Mouse (Mus musculus) urinary bladder, postnatal 4 days (tissue): ENCODE results near the gene Sptlc2.

Experiments
- DNase-seq, 2 experiments: peaks; one replicate each; pipeline ENCODE4 v3.0.0; 2021 to 2022; ENCODE audit warnings: low spot score in 2 of 2

The Sptlc2 gene

GRCm38 (mm10) chr12:87397126-87397525, 9.0 kb upstream of the Sptlc2 start:
- DNase-seq, result no peak

DNA sequence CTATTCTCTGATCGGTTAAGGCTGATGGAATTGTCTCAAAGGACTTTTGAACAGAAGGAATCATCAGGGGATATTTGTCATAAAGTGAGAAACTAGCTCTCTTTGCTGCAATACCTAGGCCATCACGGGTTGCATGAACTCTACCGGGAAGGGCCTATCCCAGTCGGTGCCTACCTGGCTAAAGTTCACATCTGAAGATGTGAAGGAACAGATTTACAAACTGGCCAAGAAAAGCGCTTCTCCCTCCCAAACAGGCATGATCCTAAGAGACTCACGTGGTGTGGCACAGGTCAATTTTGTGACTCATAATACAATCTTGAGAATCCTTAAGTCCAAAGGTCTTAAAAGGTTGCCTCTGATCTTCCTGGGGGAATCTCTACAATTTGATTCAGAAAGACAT, 6.2 kb upstream of the Sptlc2 start:
- no peak for DNase-seq

- no peak for DNase-seq
These were observed 5.4 kb upstream of the Sptlc2 start for GRCm38 (mm10) chr12:87393447-87394145.

DNA sequence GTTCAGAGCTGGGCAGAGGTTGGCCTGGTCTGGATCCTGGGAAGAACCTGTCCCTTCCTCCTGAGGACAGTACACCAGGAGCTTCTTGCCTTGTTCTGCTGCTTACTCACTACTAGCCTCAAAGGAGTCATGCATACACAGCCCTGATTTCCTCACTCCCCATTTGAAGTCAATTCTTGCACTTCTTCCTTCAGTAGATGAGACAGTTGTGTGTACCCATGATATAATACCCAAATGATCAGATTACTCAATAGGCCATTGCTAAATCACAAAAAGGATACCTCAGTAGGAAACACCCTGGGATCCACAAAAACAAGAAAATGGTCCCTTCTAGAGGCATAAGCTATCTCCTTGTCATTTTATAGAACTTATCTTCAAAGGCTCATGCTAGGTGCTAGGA, 3.2 kb upstream of the Sptlc2 start:
- DNase-seq, result no peak

DNA sequence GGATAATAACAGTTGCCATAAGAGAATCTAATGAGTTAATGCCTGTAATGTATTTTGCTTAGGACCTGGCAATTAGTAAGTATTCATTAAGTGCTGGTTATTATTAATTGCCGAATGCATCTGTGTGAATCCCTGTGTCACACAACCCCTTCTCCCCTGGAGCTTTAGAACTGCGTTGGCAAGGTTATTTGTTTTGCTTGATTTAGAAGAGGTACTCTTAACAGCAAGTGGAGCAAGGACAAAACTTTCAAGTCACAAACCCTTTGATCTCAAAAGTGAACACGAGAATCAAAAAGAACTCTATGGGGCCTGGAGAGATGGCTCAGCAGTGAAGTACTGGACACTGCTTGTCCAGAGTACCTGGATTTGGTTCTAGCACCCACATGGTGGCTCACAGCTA, 1.1 kb upstream of the Sptlc2 start:
- no peak for DNase-seq

DNA sequence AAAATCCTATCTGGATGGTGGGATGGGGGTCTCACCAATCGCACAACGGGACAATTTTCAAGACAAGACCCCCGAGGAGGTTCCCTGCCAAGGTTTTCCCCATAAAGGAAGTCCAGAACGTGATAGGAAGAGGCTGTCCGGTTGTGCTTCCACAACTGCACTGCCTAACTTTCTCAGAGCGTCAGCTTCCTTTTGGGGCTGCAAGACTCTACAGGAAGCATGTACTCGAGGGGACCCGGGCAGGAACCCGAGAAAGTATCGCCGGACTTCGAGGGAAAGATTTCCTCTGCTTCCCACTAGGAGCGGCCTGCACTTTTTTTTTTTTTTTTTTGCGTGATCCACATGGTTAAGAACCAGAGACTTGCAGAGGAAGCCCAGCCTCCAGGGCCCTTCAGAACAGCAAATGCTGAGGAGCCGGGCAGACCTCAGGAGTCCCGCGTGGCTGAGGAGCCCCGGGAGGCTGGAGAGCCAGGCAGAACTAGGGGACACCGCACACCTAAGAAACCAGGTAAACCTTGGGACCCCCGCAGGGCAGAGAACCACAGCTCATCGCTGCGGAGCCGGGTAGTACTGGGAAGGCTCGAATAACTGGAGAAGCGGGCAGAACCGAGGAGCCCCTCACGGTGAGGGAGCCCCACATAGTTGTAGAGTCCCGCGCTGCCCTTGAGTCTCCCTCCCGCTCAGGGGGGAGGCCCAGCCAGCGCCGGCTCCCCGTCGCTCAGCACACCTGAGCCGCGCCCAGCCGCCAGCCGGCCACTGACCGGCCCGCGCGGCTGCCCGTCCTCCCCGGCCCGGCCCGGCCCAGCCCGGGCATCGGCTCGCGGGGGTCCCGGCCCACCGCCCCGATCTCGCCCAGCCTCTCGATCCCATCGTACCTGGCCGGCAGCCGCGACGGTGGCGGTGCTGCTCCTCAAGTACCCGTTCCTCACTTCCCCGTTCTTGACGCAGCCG, 709 bp downstream of the Sptlc2 start:
- peak in 1 of 2 experiments; percentile 28 for DNase-seq

DNA sequence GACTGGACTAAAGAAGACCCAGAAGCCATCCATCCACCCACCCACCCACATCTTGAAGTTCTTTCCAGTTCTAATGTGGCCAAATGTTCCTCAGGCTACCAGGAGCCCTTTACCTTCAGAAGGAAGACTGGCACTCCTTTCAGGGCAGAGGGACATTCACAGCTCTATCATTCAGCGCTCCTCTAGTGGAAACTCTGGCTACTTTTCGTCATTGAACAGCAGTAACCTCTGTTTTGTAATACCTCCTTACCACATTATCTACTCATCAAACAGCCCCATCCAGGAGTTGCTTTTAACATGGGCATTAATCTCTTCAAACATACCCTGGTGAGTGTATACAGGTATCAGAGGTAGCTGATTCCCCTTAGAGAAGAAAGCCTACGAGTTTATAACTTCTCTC, 3.1 kb downstream of the Sptlc2 start:
- DNase-seq, result no peak

GRCm38 (mm10) chr12:87381380-87381682, 6.8 kb downstream of the Sptlc2 start:
- DNase-seq, result no peak

DNA sequence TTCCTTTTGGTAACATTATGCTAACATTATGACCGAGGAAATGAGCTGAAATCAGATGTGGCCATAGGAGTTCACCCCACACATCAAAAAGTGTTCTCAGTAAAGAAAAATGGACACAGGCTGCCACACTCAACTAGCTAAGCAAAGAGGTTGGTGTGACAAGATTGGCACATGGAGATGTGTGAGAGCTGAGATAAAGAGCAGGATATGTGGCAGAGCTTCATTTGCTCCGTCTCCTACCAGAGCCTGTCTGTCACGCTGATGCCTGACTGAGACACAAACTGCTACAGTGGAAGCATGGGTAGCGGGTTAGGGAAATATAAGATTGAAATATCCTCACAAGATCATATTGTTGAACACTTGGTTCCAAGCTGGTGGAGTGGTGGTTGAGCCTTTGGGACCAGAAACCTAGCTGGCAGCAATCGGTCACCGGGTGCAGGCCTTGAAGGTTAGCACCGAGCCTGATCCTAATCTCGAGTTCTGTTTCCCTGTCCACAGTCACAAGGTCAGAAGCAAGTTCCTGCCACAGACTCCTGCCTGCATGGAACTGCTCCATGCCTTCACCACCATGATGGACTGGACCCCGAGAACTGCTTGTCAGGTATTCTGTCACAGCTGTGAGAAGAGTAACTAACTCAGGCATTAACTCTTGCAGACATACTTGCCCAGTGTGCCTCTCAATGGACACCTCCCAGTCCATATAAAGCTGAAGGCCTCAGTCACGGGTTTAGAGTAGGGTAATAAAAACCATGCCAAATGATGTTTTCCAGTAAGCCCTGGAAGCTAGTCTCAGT, 7.4 kb downstream of the Sptlc2 start:
- DNase-seq, result no peak

- DNase-seq, result no peak
These were observed 8.7 kb downstream of the Sptlc2 start for GRCm38 (mm10) chr12:87379496-87379895.

DNA sequence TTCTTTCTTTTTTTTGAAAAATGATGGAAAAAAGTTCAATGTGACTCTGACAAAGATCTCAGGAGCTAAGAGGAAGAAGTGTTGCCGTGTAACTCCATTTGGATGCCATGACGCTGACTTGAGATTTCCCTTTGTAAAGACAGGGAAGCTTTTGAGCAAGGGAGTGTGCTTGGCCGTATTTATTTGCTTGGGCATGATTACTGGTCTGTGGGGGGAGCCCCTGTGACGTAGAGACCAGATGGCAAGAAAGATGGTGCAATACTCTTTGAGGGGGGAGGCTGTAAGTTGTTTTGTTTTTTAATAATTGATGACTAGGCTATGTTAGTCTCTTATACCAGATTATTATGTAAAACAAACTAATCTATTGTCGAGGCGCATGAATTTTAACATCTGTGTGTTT, 14.0 kb downstream of the Sptlc2 start:
- no peak for DNase-seq

DNA sequence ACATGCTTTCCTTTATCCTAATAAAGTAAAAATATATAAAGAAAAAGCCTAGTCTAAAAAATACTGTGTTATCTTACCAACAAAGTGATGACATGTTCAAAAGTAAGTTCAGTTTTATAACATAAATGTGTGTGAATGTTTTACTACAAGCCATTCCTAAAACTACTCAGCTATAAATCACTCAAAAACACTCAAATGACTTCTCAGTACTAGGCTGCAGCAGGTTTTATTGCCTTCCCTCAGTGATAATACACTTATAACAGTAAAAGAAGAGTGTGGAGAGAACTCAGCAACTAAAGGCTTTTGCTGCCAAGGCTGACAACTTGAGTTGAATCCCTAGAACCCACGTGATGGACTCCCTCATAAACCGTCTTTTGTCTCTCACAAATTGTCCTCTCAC, 18.8 kb downstream of the Sptlc2 start:
- DNase-seq, result no peak

DNA sequence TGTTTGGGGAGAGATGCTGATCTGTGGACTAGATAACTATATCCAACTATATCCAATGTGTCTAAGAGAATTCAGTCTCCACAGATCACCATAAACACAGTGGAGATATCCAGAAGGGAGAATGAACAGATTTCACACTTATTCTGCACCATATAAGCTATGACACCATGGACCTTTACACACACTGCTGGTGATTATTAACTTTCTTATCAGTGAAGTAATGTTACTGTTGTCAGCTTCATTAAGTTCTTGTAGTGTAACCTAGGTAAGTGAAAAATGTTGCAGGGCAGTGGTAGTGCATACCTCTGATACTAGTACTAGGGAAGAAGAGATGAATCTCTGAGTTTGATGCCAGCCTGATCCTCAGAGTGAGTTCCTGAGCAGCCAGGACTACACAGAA, 20.1 kb downstream of the Sptlc2 start:
- no peak for DNase-seq

DNA sequence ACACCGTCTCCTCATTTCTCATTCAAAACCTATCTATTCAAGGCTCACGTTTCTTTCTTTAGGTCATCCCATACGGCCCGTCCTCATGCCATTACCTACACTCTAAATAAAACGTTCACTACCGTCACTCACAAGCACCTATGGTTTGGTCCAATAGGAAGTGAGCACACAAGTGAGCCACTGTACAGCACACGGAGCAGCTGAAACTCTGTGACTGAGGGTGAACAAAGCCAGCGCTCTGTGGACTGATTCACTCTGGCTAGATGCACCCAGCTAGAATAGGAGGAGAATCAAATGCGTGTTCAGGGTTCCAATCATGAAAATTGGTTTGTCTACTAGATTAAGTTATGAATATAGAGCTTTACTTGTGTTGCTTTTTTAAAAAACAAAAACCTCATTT, 22.5 kb downstream of the Sptlc2 start:
- DNase-seq, result no peak

- DNase-seq, result no peak
These were observed 26.0 kb downstream of the Sptlc2 start for GRCm38 (mm10) chr12:87362111-87362510.

DNA sequence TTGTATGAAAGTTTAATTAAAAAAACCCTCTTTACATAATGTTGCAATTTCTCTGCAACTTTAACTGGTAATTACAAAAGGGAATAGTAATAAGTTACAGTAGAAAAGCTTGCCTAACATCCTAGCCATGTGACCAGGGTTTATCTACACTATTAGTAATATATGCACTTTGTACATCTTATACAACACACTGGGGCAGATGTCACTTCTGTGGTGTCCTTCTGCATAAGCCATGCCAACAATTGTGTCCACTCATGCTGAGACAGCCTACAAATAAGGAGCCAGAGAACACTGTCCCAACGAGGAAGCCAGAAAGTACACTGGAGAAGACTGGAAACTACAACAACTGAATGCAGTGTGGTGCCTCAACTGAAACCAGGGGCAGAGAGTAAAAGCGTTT, 40.1 kb downstream of the Sptlc2 start:
- DNase-seq, result no peak

DNA sequence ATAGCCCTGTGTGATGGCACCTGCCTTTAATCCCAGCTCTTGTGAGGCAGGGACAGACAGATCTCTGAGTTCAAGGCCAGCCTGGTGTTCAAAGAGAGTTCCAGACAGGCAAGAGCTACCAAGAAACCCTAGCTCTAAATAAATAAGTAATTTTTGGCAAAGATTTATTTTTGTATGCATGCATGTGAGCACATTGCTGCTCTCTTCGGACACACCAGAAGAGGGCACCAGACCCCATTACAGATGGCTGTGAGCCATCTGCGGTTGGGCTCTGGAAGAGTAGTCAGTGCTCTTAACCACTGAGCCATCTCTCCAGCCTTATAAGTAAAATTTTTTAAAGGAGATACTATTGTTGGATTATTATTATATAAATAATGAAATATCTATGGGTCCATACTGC, 40.6 kb downstream of the Sptlc2 start:
- no peak for DNase-seq

GRCm38 (mm10) chr12:87343084-87343605, 45.0 kb downstream of the Sptlc2 start:
- DNase-seq, result no peak

DNA sequence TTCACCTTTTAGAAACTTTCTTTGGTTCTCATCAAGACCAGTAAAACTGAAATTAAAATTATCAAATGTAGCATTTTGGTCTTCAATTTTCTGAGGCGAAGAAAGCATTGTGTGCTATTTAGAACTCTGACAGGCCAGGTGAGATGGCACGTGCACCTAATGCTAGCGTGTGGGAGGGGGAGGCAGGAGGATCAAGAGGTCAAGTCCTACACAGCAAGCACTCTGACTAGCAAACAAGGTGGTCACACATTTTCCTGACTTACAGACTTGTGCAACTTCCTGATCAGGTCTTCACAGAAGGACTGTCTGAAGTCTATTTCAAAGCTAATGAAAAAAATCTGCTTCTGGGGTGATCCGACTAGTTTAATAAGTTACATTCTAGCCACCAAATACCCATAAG, 50.1 kb downstream of the Sptlc2 start:
- DNase-seq, result no peak

DNA sequence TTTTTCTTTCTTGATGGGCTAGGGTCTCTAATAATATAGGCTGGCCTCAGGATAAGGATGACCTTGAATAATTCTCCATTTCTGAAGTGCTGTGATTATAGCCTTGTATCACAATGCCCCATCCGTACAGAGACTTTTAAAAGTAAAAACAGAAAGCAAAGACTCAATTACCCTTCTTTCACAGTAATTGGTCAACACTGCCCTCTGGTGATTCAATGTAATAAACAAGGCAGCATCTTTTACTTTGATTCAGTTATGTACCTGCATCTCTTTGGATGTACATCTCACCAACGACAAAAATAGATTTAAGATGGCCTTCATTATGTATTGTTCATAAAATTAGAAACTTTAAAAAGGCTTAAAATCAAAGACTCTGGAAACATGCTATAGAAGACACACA, 53.3 kb downstream of the Sptlc2 start:
- DNase-seq, result no peak

- DNase-seq, result no peak
These were observed 54.4 kb downstream of the Sptlc2 start for GRCm38 (mm10) chr12:87333794-87334193.

GRCm38 (mm10) chr12:87332511-87332910, 55.6 kb downstream of the Sptlc2 start:
- DNase-seq, result no peak
